Mouse (Mus musculus) layer of hippocampus, adult 18-20 months (tissue): ENCODE results near the gene Arsb. TPM values are rescaled to one million over a fixed set of nuclear protein-coding genes. Genes with fewer than 3 reads are reported as not detected.
"Not testable (repeated sequence)": the region's sequence is repeated elsewhere in the genome, so short reads cannot be mapped to it uniquely, and the experiment has no call there.

ENCODE experiments used
- DNase-seq, 2 experiments: peaks; one replicate each; pipeline ENCODE4 v3.0.0; 2022; ENCODE audit warnings: low spot score in 2 of 2
- total RNA-seq, 2 experiments: library from RNA; stranded (reverse); gene quantifications; 2 replicates each; pipeline ENCODE4 v1.2.3; 2021

Gene Arsb
- total RNA-seq, 2 experiments from 2014 or later = 80.5 to 90.3 TPM

GRCm38 (mm10) chr13:93786051-93786450 lies 14.6 kb downstream of the Arsb start:
- DNase-seq = peak; percentile 17 to 51

GRCm38 (mm10) chr13:93787647-93788046 lies 16.2 kb downstream of the Arsb start:
- DNase-seq = peak; percentile 49 to 81

- DNase-seq = peak in 1 of 2 experiments; percentile 82
These were observed 21.7 kb downstream of the Arsb start for GRCm38 (mm10) chr13:93792945-93793642.

GRCm38 (mm10) chr13:93793643-93794182 lies 22.3 kb downstream of the Arsb start:
- DNase-seq = no peak

GRCm38 (mm10) chr13:93797011-93797600 lies 25.7 kb downstream of the Arsb start:
- no peak for DNase-seq

GRCm38 (mm10) chr13:93810311-93810710 lies 38.9 kb downstream of the Arsb start:
- not testable (repeated sequence) for DNase-seq

- no peak for DNase-seq
These were observed 42.7 kb downstream of the Arsb start for GRCm38 (mm10) chr13:93814081-93814480.

- no peak for DNase-seq
These were observed 43.2 kb downstream of the Arsb start for GRCm38 (mm10) chr13:93814676-93815075.

- DNase-seq = no peak
These were observed 43.7 kb downstream of the Arsb start for GRCm38 (mm10) chr13:93815128-93815527.

- DNase-seq = no peak
These were observed 44.7 kb downstream of the Arsb start for GRCm38 (mm10) chr13:93816127-93816526.

- DNase-seq = no peak
These were observed 45.4 kb downstream of the Arsb start for GRCm38 (mm10) chr13:93816688-93817331.

GRCm38 (mm10) chr13:93820173-93820572 lies 48.7 kb downstream of the Arsb start:
- no peak for DNase-seq

- no peak for DNase-seq
These were observed 50.6 kb downstream of the Arsb start for GRCm38 (mm10) chr13:93822001-93822400.

- no peak for DNase-seq
These were observed 54.5 kb downstream of the Arsb start for GRCm38 (mm10) chr13:93825792-93826558.

- no peak for DNase-seq
These were observed 56.3 kb downstream of the Arsb start for GRCm38 (mm10) chr13:93827745-93828144.

- no peak for DNase-seq
These were observed 58.3 kb downstream of the Arsb start for GRCm38 (mm10) chr13:93829565-93830293.

GRCm38 (mm10) chr13:93830294-93830645 lies 58.8 kb downstream of the Arsb start:
- DNase-seq = no peak

GRCm38 (mm10) chr13:93837481-93838225 lies 66.2 kb downstream of the Arsb start:
- no peak for DNase-seq

GRCm38 (mm10) chr13:93838431-93839136 lies 67.2 kb downstream of the Arsb start:
- no peak for DNase-seq
